Mouse (Mus musculus) inflammation-experienced regulatory T-cells, adult 16 weeks (primary cell): ENCODE results near the gene Cmtm2b. TPM values are rescaled to one million over a fixed set of nuclear protein-coding genes. Genes with fewer than 3 reads are reported as not detected.

Experiments
- polyA plus RNA-seq: library from polyadenylated mRNA; unstranded; fragments of 100-300 nt; shearing (Covaris generic); gene quantifications from one replicate; pipeline ENCODE4 v1.2.1, GENCODE M21; 2017

Gene Cmtm2b
- not detected for polyA plus RNA-seq

GRCm38 (mm10) chr8:104321930-104322329, at the start of gene Cmtm2b:
Cmtm2b (plus strand) TSS chr8:104322230.

DNA sequence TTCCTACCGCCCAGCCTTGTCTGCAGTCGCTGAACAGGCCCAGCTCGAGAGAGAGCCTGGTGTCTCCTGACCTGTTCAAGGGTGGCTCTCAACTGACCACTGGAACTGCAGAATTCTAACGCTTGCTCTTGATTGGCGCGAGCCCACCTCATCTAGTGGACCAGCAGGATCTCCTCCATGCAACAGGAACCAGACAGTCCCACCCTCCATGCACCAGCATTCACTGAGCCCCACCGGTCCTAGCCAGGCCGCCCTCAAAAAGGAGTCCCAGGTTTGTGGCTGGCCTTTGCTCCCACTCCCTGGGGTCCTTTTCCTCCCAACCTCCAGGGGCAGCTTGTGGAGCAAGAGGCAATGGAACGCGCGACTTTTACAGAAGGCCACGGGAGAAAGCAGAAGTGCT, 28.9 kb upstream of the Cmtm2b start, which contains the start of gene Cmtm2a:
TSS of gene Cmtm2a (minus strand) at position 101 of the 400 bp plus-strand sequence.

GRCm38 (mm10) chr8:104309441-104310155, 12.4 kb upstream of the Cmtm2b start, which contains the start of the genes Gm45711 and Cmtm1:
Gm45711 (minus strand) TSS chr8:104310081.
Cmtm1 (minus strand) TSS chr8:104310145.

DNA sequence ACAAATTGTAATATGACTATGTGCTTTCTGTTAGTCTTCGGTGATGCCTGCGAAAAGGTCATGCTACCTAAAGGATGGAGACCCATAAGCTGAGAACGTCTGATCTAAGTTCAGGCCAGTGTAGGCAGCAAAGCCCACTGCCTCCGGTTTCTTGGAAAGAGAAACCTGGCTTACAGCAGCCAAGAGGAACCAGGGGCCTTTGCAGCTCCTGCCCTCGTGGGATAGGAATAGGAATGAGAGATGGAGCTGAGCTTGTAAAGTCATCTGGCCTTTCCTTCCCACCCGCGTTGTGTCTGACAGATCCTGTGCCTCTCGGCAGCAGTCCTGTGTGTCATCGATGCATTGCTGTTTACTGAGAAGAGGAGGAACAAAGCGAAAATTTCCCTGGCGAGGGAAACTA, 763 bp upstream of the Cmtm2b start, which contains the start of gene Gm11020:
TSS of gene Gm11020 (plus strand) at position 301 of the 400 bp plus-strand sequence.

GRCm38 (mm10) chr8:104339229-104339982, 17.4 kb downstream of the Cmtm2b start, which contains the start of gene Cmtm3:
Cmtm3 (plus strand) TSS chr8:104339410.

Other genes starting within 250 kb of the Cmtm2b start
- not detected for gene Cdh5, start 220.6 kb upstream of the Cmtm2b start, polyA plus RNA-seq
- gene Bean1, start 151.8 kb upstream of the Cmtm2b start, polyA plus RNA-seq = not detected
- gene Tk2, start 73.7 kb upstream of the Cmtm2b start, polyA plus RNA-seq = 107 TPM
- 130 TPM for gene Cklf, start 71.4 kb upstream of the Cmtm2b start, polyA plus RNA-seq
- not detected for gene Cmtm2a, start 29.0 kb upstream of the Cmtm2b start, polyA plus RNA-seq
- not detected for gene Gm45711, start 12.1 kb upstream of the Cmtm2b start, polyA plus RNA-seq
- gene Cmtm1, start 12.1 kb upstream of the Cmtm2b start, polyA plus RNA-seq = not detected
- not detected for gene Gm11020, start 663 bp upstream of the Cmtm2b start, polyA plus RNA-seq
- gene Cmtm3, start 17.2 kb downstream of the Cmtm2b start, polyA plus RNA-seq = 35.3 TPM
- gene Cmtm4, start 73.6 kb downstream of the Cmtm2b start, polyA plus RNA-seq = 0.20 TPM
- gene Dync1li2, start 120.8 kb downstream of the Cmtm2b start, polyA plus RNA-seq = 50.1 TPM
- 0.13 TPM for gene Terb1, start 187.7 kb downstream of the Cmtm2b start, polyA plus RNA-seq
- 112 TPM for gene Nae1, start 212.4 kb downstream of the Cmtm2b start, polyA plus RNA-seq
- gene Car7, start 212.5 kb downstream of the Cmtm2b start, polyA plus RNA-seq = 4.7 TPM